Mouse (Mus musculus): ENCODE measurements at regions not wholly inside any gene's neighbourhood (a gene's known extent, or its start where the extent isn't known, plus 50 kb on each side); places are given as distances from the start of the nearest gene placed in this dataset.
A peak's percentile ranks its signal among the peaks of the same experiment; 100 is the strongest.

DNA sequence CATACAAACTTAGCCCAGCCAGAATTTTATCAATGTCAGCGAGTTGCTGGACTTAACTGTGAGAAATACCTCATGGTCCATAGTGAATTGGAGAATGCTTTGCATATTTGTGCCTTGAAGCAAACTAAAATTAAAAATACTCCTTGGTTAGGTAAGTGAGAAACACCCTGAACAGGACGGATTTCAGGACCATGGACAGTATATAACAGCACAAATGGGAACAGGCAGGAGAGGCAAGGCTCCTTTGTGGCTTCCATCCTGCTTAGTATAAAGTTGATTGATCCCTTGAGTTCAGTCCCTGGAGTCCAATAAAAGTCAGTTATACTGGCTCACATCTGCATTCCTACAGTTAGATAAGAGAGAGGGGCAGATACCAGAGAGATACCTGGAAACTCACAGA is 53.9 kb upstream of the Bpifa3 start:
- intact Hi-C loops (cut with DNase I), result no loop called here
- DNase-seq, result peak in 1 of 2 experiments; percentile 3
